Mouse (Mus musculus): ENCODE measurements around the gene Ppm1e.

- no peak for TF ChIP-seq POLR2A (IDR thresholded peaks at IDR 0.05; ENCODE audit: borderline replicate concordance, extremely low read depth, insufficient read depth, insufficient read length, poor library complexity, severe bottlenecking)
- TF ChIP-seq CTCF (IDR thresholded peaks at IDR 0.05; ENCODE audit: borderline replicate concordance, extremely low read depth, insufficient read depth, insufficient read length) = no peak
Observed at GRCm38 (mm10) chr11:87289313-87289712, 69.5 kb downstream of the Ppm1e start.
